ENCODE assay signal across 8 mouse cellular contexts in the genomic region with DNA sequence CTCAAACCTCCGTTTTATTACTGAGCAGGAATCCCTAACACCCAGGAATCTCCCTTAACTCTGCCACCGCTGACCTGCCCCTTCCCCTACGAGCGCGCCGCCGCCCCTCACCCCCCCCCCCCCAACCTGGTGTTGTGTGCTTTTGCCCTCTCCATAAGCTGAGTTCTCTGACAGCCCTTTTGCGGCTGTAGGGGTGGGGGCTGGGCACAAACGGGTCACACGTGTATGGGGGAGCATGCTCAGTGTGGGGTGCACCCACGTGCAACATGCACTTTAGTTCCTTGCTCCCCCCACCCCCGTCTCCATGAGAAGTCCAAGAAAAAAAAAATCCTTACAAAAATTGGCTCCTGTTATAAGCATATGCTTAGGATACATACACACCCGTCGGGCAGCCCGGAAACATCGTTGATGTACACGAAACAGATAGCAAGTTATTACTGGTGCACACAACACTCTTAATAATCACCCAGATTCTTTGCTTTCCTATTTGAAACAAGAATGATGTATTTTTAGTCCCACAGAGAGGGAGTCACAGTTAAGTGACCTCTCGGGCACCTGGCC. TPM values are rescaled to one million over a fixed set of nuclear protein-coding genes. Genes with fewer than 3 reads are reported as not detected.
DNase-seq lines count a peak whose midpoint lies in the region; ATAC-seq and TF ChIP-seq lines count a peak whose summit lies in the region.

No protein-coding gene starts in this region.

- peak overlapping the region; percentile 56 for H3K27ac ChIP-seq in spleen, adult 2 months (ENCODE audit: insufficient read depth, low read length)
- peak overlapping the region; percentile 87 for H3K27ac ChIP-seq in hindbrain, embryonic 12.5 days
- peak overlapping the region; percentile 81 for H3K27ac ChIP-seq in liver, embryonic 13.5 days
- peak overlapping the region; percentile 94 for H3K27ac ChIP-seq in stomach, embryonic 15.5 days

- no peaks in the 10 kb centered on the region for H3K9me3 ChIP-seq in hindbrain, embryonic 12.5 days (replicated peaks)
- H3K9me3 ChIP-seq in liver, embryonic 13.5 days (replicated peaks), result no peaks in the 10 kb centered on the region
- no peaks in the 10 kb centered on the region for H3K9me3 ChIP-seq in stomach, embryonic 15.5 days

- H3K4me2 ChIP-seq in hindbrain, embryonic 12.5 days (replicated peaks), result peak overlapping the region; percentile 69
- peak overlapping the region; percentile 98 for H3K4me2 ChIP-seq in liver, embryonic 13.5 days
- peak overlapping the region; percentile 96 for H3K4me2 ChIP-seq in stomach, embryonic 15.5 days

- peak overlapping the region; percentile 83 for H3K4me3 ChIP-seq in spleen, adult 2 months (ENCODE audit: extremely low read depth, insufficient read depth, insufficient read length)
- H3K4me3 ChIP-seq in hindbrain, embryonic 12.5 days, result peak overlapping the region; percentile 97
- peak overlapping the region; percentile 87 for H3K4me3 ChIP-seq in liver, embryonic 13.5 days (replicated peaks)
- peak overlapping the region; percentile 91 for H3K4me3 ChIP-seq in stomach, embryonic 15.5 days (replicated peaks)

- no peak for TF ChIP-seq CTCF in spleen, adult 2 months (IDR thresholded peaks at IDR 0.05; ENCODE audit: extremely low read depth, insufficient read depth, insufficient read length, insufficient replicate concordance)

- peaks cover 15% of the 10 kb centered on the region; the same call in 1 of the 2 replicates for H3K4me1 ChIP-seq in spleen, adult 2 months (ENCODE audit: control insufficient read depth, insufficient read depth, insufficient read length)
- peaks cover 71% of the 10 kb centered on the region for H3K4me1 ChIP-seq in hindbrain, embryonic 12.5 days
- peaks cover 86% of the 10 kb centered on the region for H3K4me1 ChIP-seq in liver, embryonic 13.5 days (replicated peaks)
- H3K4me1 ChIP-seq in stomach, embryonic 15.5 days, result peaks cover 61% of the 10 kb centered on the region

- peaks cover 13% of the 10 kb centered on the region for H3K27me3 ChIP-seq in spleen, adult 2 months (ENCODE audit: control insufficient read depth, insufficient read depth, low read length)
- no peaks in the 10 kb centered on the region for H3K27me3 ChIP-seq in hindbrain, embryonic 12.5 days
- peaks cover 34% of the 10 kb centered on the region for H3K27me3 ChIP-seq in liver, embryonic 13.5 days
- H3K27me3 ChIP-seq in stomach, embryonic 15.5 days (replicated peaks), result no peaks in the 10 kb centered on the region

- DNase-seq in embryo, embryonic 9.5 days (ENCODE audit: extremely low spot score), result peak; percentile 48
- DNase-seq in embryo, embryonic 10.5 days (ENCODE audit: low spot score), result no peak
- DNase-seq in spleen, adult 2 months (ENCODE audit: low read depth in 1 of 2, low spot score in 2 of 2), result no peak
- DNase-seq in spleen, adult 12 weeks (ENCODE audit: low spot score), result no peak
- DNase-seq in liver, embryonic 13.5 days, result peak; percentile 27
- DNase-seq in urinary bladder, postnatal 10 days (ENCODE audit: low spot score), result no peak

- WGBS in spleen, adult 2 months, result under 1% methylated on average over 18 of the region's 18 CpGs
- under 1% methylated on average over 18 of the region's 18 CpGs for WGBS in hindbrain, embryonic 12.5 days
- 0% methylated on average over 18 of the region's 18 CpGs for WGBS in liver, embryonic 13.5 days (ENCODE audit: insufficient replicate concordance)
- WGBS in stomach, embryonic 15.5 days, result under 1% methylated on average over 18 of the region's 18 CpGs

- peak overlapping the region; percentile 66 for H3K9ac ChIP-seq in hindbrain, embryonic 12.5 days
- peak overlapping the region; percentile 88 for H3K9ac ChIP-seq in liver, embryonic 13.5 days
- peak overlapping the region; percentile 55; the same call in 1 of the 2 replicates for H3K9ac ChIP-seq in stomach, embryonic 15.5 days

- no peak for ATAC-seq in hindbrain, embryonic 12.5 days (ENCODE audit: low FRiP score)
- ATAC-seq in liver, embryonic 13.5 days (ENCODE audit: low read depth), result no peak
- no peak for ATAC-seq in stomach, embryonic 15.5 days (ENCODE audit: insufficient read depth, low FRiP score, low read depth)

- TF ChIP-seq POLR2A in spleen, adult 2 months (IDR thresholded peaks at IDR 0.05; ENCODE audit: low read depth, low read length), result no peak

- H3K36me3 ChIP-seq in spleen, adult 2 months (ENCODE audit: control insufficient read depth, insufficient read depth, low read length), result no peaks in the 10 kb centered on the region
- H3K36me3 ChIP-seq in hindbrain, embryonic 12.5 days, result 0 out of 2 replicates have a peak, but pooled peaks cover 2% of the 10 kb centered on the region
- no peaks in the 10 kb centered on the region for H3K36me3 ChIP-seq in liver, embryonic 13.5 days
- H3K36me3 ChIP-seq in stomach, embryonic 15.5 days, result no peaks in the 10 kb centered on the region

RNA-seq across cellular contexts. Expression of a gene that starts 1.0 kb away (rescaled TPM):
- polyA plus RNA-seq in spleen, adult 2 months (2012; rRNA removed), result 36.2 and 44.3 TPM in 2 replicates
- polyA plus RNA-seq in hindbrain, embryonic 12.5 days (2016; fragmentation: Nextera tagmentation; extraction: Ambion mirVana), result 10.9 and 13.4 TPM in 2 replicates
- 1.8 and 1.9 TPM in 2 replicates for polyA plus RNA-seq in liver, embryonic 13.5 days (2015; fragmentation: Nextera tagmentation; extraction: Ambion mirVana)
- 9.7 and 10.9 TPM in 2 replicates for polyA plus RNA-seq in stomach, embryonic 15.5 days (2015; fragmentation: Nextera tagmentation; extraction: Ambion mirVana)

RNA-seq across cellular contexts. Expression of a gene that starts 2.9 kb away (rescaled TPM):
- polyA plus RNA-seq in spleen, adult 2 months (2012; rRNA removed), result 8.9 and 10.6 TPM in 2 replicates
- polyA plus RNA-seq in hindbrain, embryonic 12.5 days (2016; fragmentation: Nextera tagmentation; extraction: Ambion mirVana), result 28.3 and 29.2 TPM in 2 replicates
- polyA plus RNA-seq in liver, embryonic 13.5 days (2015; fragmentation: Nextera tagmentation; extraction: Ambion mirVana), result 0.81 and 1.0 TPM in 2 replicates
- 5.9 and 6.2 TPM in 2 replicates for polyA plus RNA-seq in stomach, embryonic 15.5 days (2015; fragmentation: Nextera tagmentation; extraction: Ambion mirVana)

RNA-seq across cellular contexts. Expression of a gene that starts 22.5 kb away (rescaled TPM):
- 4.1 and 6.5 TPM in 2 replicates for polyA plus RNA-seq in spleen, adult 2 months (2012; rRNA removed)
- polyA plus RNA-seq in hindbrain, embryonic 12.5 days (2016; fragmentation: Nextera tagmentation; extraction: Ambion mirVana), result 3.5 and 4.2 TPM in 2 replicates
- 3.4 and 3.8 TPM in 2 replicates for polyA plus RNA-seq in liver, embryonic 13.5 days (2015; fragmentation: Nextera tagmentation; extraction: Ambion mirVana)
- 4.0 and 5.2 TPM in 2 replicates for polyA plus RNA-seq in stomach, embryonic 15.5 days (2015; fragmentation: Nextera tagmentation; extraction: Ambion mirVana)

RNA-seq across cellular contexts. Expression of a gene that starts 23.4 kb away (rescaled TPM):
- polyA plus RNA-seq in spleen, adult 2 months (2012; rRNA removed), result 16.6 and 18.7 TPM in 2 replicates
- polyA plus RNA-seq in hindbrain, embryonic 12.5 days (2016; fragmentation: Nextera tagmentation; extraction: Ambion mirVana), result 29.7 and 32.3 TPM in 2 replicates
- 5.1 and 5.5 TPM in 2 replicates for polyA plus RNA-seq in liver, embryonic 13.5 days (2015; fragmentation: Nextera tagmentation; extraction: Ambion mirVana)
- polyA plus RNA-seq in stomach, embryonic 15.5 days (2015; fragmentation: Nextera tagmentation; extraction: Ambion mirVana), result 33.7 and 35.8 TPM in 2 replicates

RNA-seq across cellular contexts. Expression of a gene that starts 26.6 kb away (rescaled TPM):
- 0.16 and 0.50 TPM in 2 replicates for polyA plus RNA-seq in spleen, adult 2 months (2012; rRNA removed)
- polyA plus RNA-seq in hindbrain, embryonic 12.5 days (2016; fragmentation: Nextera tagmentation; extraction: Ambion mirVana), result 0.14 TPM in 1 of 2 replicates, not detected in the other
- polyA plus RNA-seq in liver, embryonic 13.5 days (2015; fragmentation: Nextera tagmentation; extraction: Ambion mirVana), result 0.10 TPM in 1 of 2 replicates, not detected in the other
- 0.13 and 0.15 TPM in 2 replicates for polyA plus RNA-seq in stomach, embryonic 15.5 days (2015; fragmentation: Nextera tagmentation; extraction: Ambion mirVana)

Comparison
In these comparisons a context has a peak if more than half of its experiments do, and no peak if none do; other contexts are left out.
1. DNase-seq: peak in embryo, embryonic 9.5 days (single experiment) and liver, embryonic 13.5 days (single experiment); none in embryo, embryonic 10.5 days (single experiment), spleen, adult 2 months (0 of 2), spleen, adult 12 weeks (single experiment) and urinary bladder, postnatal 10 days (single experiment).
2. Peak in every context shown above with its lines, with median percentiles within 50 percentile points of each other: H3K27ac ChIP-seq, H3K4me3 ChIP-seq, H3K4me2 ChIP-seq and H3K9ac ChIP-seq.